Mouse (Mus musculus) macrophage (primary cell): ENCODE data around the gene Pgp. TPM values are rescaled to one million over a fixed set of nuclear protein-coding genes. Genes with fewer than 3 reads are reported as not detected.

Experiments used
- H3K27ac ChIP-seq: fragments of 350-480 bp; formaldehyde crosslinking; 2 replicates; pipeline ENCODE4 v1.9.0; 2021
- H3K36me3 ChIP-seq: fragments of 350-480 bp; formaldehyde crosslinking; 2 replicates; pipeline ENCODE4 v1.9.0; 2021; ENCODE audit errors: inconsistent target
- H3K4me3 ChIP-seq: fragments of 350-480 bp; formaldehyde crosslinking; 2 replicates; pipeline ENCODE4 v1.9.0; 2021; ENCODE audit errors: inconsistent target
- H3K79me2 ChIP-seq: fragments of 350-480 bp; formaldehyde crosslinking; 2 replicates; pipeline ENCODE4 v1.9.0; 2021; ENCODE audit errors: inconsistent target
- WGBS: methylation state at CpG from one replicate; pipeline ENCODE4 v1.1.7; 2026; ENCODE audit warnings: inconsistent platforms; ENCODE audit not compliant: missing documents; 5-methylcytosine and 5-hydroxymethylcytosine counted together
- polyA plus RNA-seq: library from polyadenylated mRNA; stranded (reverse); fragments of 250-400 nt; gene quantifications from 3 replicates; pipeline ENCODE4 v1.2.4, GENCODE M21; 2018; ENCODE audit warnings: inconsistent platforms

The Pgp gene
- polyA plus RNA-seq, 1 experiment from 2014 or later: 7.0 TPM

- H3K36me3 ChIP-seq: peaks cover 30% of the 10 kb centered on the region
- 93% methylated on average over 4 of the region's 4 CpGs for WGBS
- no peak overlapping the region for H3K27ac ChIP-seq
- peaks cover 14% of the 10 kb centered on the region for H3K79me2 ChIP-seq
- no peak overlapping the region for H3K4me3 ChIP-seq
These were observed 2.3 kb downstream of the Pgp start for GRCm38 (mm10) chr17:24472512-24472911.

DNA sequence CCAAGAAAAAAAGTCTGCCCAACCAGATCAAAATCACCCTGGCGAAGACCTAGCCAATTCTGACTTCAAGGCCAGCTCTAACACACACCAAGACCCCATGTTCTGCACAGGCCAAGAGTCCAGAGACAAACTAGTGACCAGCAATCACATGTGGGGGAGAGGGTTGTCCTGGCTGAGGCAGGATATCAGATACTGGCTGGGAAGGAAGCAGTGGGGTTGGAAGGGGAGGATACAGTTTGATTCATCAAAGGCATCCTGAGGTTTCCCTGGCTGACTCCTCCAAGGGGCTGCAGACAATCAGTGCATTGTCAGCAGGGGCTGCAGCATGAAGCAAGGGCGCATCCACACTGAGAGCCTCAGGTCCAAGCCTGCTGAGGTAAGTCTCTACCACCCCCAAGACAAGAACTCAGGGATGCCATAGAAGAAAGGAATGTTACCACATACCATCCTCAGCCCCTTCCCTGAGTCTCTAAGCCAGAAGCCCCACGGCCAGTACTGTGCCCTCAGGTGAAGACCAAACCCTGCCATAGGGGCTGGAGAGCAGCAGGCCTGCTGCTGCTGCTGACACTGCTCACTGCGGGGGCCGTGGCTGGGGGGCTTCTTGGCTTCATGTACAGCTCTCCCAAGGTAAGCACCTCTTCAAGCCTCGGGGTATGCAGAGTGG lies 3.6 kb downstream of the Pgp start, which contains the start of gene Bricd5:
Gene Bricd5 (plus strand): TSS at position 273 of the 664 bp plus-strand sequence.
- H3K79me2 ChIP-seq: peaks cover 23% of the 10 kb centered on the region
- no peak within 1 kb of the TSS for H3K27ac ChIP-seq
- H3K36me3 ChIP-seq: peaks cover 30% of the 10 kb centered on the region
- 97% methylated on average over 5 of the region's 6 CpGs for WGBS
- H3K4me3 ChIP-seq: no peak within 1 kb of the TSS

- H3K36me3 ChIP-seq: peaks cover 30% of the 10 kb centered on the region
- peaks cover 23% of the 10 kb centered on the region for H3K79me2 ChIP-seq
- WGBS: 91% methylated on average over 5 of the region's 5 CpGs
- H3K27ac ChIP-seq: no peak overlapping the region
- H3K4me3 ChIP-seq: no peak overlapping the region
These were observed 4.4 kb downstream of the Pgp start for GRCm38 (mm10) chr17:24474557-24474956.

DNA sequence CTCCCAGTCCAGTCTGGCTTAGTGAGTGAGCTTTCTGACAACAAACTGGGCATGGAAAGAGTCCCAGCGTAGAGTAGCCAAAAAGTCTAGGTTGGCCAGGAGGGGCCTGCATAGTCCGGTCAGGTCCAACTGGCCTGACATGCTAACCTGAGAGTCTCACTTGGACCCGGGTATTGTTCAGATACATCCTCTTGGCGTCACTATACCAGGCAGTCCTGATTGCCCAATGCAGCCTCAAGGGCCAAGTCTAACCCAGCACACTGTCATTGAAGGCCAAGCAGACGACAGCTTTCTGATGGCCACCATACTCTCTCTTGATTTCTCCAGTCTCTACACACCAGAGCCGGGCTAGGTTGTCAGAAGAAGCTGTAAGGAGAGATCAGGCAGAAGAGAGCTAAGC lies 5.4 kb downstream of the Pgp start:
- Histone ChIP-seq H3K4me3 (no peak overlapping the region), H3K79me2 (peaks cover 23% of the 10 kb centered on the region), H3K36me3 (peaks cover 30% of the 10 kb centered on the region), H3K27ac (no peak overlapping the region)
- WGBS: 89% methylated on average over 6 of the region's 6 CpGs

GRCm38 (mm10) chr17:24476022-24476776 lies 6.0 kb downstream of the Pgp start:
- peaks cover 30% of the 10 kb centered on the region for H3K36me3 ChIP-seq
- H3K27ac ChIP-seq: no peak overlapping the region
- WGBS: 96% methylated on average over 10 of the region's 10 CpGs
- peaks cover 19% of the 10 kb centered on the region for H3K79me2 ChIP-seq
- H3K4me3 ChIP-seq: no peak overlapping the region

DNA sequence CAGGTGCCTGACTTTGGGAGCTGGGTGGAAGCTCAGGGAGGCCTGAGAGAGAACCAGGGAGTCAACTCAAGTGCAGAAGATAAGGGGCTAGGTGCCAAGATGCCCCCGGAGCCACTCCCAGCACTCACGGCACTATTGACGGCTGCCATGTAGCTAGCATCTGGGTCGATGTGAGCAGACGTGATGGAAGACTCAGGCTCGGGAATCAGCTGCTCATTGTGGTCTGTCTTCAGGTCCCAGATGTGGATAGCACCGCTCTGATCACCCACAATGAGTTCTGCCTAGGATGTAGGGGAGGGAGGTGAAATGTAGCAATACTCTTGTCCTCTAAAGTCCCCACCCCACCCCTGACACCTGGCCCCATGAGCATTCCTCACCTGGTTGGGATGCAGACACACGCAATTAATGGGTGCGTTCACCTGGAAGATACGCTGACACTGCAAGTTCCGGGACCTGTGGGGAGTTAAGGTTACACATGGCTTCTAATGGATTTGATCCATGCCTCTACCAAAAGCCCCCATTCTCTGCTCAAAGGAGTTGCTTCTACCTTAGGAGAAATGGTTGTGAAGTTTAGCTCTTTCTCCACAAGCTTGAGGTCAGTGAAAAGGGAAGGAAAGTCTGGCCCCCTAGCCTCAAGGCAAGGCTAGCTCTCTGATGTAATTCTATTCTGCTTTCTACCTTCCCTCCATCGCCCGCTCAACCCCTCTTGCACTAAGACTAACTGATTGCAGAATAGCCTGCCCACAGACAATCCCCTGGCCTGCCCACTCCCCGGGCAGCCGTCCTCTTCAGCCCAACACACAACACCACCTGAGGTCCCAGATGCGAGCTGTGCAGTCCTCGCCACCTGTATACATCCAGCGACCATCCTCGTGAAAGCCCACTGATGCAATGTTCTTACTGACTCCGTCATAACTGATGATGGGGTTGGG lies 7.1 kb downstream of the Pgp start:
- Histone ChIP-seq H3K79me2 (peaks cover 9% of the 10 kb centered on the region; the same call in 1 of the 2 replicates), H3K4me3 (no peak overlapping the region), H3K36me3 (peaks cover 30% of the 10 kb centered on the region), H3K27ac (no peak overlapping the region)
- 80% methylated on average over 20 of the region's 20 CpGs for WGBS

GRCm38 (mm10) chr17:24477985-24478600 lies 7.9 kb downstream of the Pgp start:
- 62% methylated on average over 11 of the region's 11 CpGs for WGBS
- peaks cover 30% of the 10 kb centered on the region for H3K36me3 ChIP-seq
- peak overlapping the region; percentile 68 for H3K4me3 ChIP-seq
- H3K79me2 ChIP-seq: peaks cover 9% of the 10 kb centered on the region; the same call in 1 of the 2 replicates
- H3K27ac ChIP-seq: no peak overlapping the region

DNA sequence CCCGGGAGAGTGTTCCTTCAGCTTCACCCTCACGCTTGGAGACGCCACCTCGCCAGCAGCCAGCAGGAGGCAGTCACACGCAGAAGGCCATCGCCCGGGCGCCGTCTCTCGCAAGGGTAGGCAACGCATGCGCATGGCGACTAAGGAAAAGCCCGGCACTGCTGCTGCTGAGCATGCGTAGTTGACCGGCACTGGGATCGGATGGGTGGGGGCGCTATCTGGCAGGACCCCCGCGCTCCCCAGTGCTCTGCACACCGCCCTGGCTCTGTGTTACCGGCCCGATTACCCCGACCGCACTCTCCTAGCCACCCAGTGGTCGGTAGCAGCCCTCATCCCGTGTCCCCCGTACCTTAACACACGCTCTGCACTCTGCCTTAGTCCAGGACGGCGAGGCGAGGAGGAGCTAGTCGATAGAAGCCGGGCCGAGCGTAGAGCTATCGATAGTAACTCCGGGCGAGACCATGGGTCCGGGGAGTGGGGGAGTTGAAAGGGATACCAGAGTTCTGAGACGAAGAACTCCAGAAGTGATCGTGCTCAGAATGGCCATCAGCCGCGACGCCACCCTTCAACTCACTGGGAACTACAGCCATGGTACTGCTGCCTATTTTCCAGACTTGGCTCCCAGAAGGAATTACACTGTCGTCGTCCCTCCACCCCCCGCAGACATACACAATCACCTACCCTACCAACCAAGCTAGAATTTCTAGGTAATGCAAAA lies 8.6 kb downstream of the Pgp start, which contains the start of gene Mlst8:
Gene Mlst8 (minus strand): TSS at position 416 of the 718 bp plus-strand sequence.
- peaks cover 9% of the 10 kb centered on the region; the same call in 1 of the 2 replicates for H3K79me2 ChIP-seq
- under 1% methylated on average over 48 of the region's 48 CpGs for WGBS

DNA sequence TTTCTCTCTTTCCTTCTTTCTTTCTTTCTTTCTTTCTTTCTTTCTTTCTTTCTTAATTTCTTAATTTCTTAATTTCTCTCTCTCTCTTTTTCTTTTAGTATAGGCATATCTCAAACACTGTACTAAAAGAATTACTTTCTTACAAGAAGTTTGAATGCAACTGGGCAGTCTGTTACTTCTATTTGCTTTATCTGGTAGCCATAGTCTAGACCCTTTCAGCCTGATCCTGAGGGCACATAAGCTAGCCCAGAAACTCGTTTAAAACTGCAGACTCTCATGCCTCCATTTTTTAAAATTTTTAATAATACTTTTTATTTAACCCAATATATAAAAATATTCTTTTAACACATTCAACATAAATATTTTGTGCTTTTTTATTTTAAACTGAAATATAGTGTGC lies 9.2 kb downstream of the Pgp start:
- Histone ChIP-seq H3K36me3 (peaks cover 29% of the 10 kb centered on the region), H3K27ac (peak overlapping the region; percentile 97), H3K4me3 (peak overlapping the region; percentile 68), H3K79me2 (peaks cover 9% of the 10 kb centered on the region; the same call in 1 of the 2 replicates)
- WGBS: 36% methylated on average over 1 of the region's 1 CpGs

More for the DNA sequence above, 8.6 kb downstream of the Pgp start, which contains the start of gene Mlst8:
- H3K27ac ChIP-seq: peak within 1 kb of the TSS; percentile 97
- peak within 1 kb of the TSS; percentile 68 for H3K4me3 ChIP-seq
- H3K36me3 ChIP-seq: peaks cover 30% of the 10 kb centered on the region

GRCm38 (mm10) chr17:24480201-24480826 lies 10.1 kb downstream of the Pgp start:
- H3K79me2 ChIP-seq: peaks cover 9% of the 10 kb centered on the region; the same call in 1 of the 2 replicates
- H3K36me3 ChIP-seq: peaks cover 20% of the 10 kb centered on the region
- H3K4me3 ChIP-seq: no peak overlapping the region
- 83% methylated on average over 3 of the region's 3 CpGs for WGBS
- H3K27ac ChIP-seq: no peak overlapping the region

GRCm38 (mm10) chr17:24481027-24481815 lies 11.0 kb downstream of the Pgp start:
- H3K27ac ChIP-seq: no peak overlapping the region
- WGBS: 95% methylated on average over 20 of the region's 20 CpGs
- H3K36me3 ChIP-seq: peaks cover 11% of the 10 kb centered on the region
- H3K4me3 ChIP-seq: no peak overlapping the region
- H3K79me2 ChIP-seq: peaks cover 9% of the 10 kb centered on the region; the same call in 1 of the 2 replicates

DNA sequence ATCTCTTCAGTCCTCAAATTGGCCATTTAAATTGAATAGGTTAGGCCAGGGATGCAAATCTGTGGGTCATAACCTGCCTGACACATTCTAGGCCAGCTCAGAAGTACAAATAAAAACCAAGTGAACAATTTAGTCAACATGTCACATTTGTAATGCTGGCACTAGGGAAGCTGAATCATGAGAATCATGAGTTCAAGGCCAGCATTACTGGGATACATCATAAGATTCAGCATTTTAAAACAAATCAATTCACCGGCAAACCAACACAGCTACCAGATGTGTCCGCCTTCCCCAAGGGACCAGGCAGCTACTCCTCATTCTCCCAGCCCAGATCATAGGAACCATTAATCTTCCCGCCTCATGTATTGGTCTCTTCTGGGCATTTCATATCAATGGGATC lies 13.3 kb downstream of the Pgp start:
- Histone ChIP-seq H3K4me3 (no peak overlapping the region), H3K27ac (no peak overlapping the region), H3K79me2 (no peaks in the 10 kb centered on the region), H3K36me3 (no peaks in the 10 kb centered on the region)
- whole genome bisulfite sequencing: 97% methylated on average over 3 of the region's 3 CpGs
